Mouse (Mus musculus) bone marrow macrophage, adult 2 months (primary cell): ENCODE data around the gene Cdkl3.

ENCODE experiments used
- CTCF ChIP-seq: IDR thresholded peaks from 2 replicates; pipeline ENCODE4 v1.5.1; 2012; ENCODE audit warnings: low read depth, mild to moderate bottlenecking, low read length, moderate library complexity
- POLR2A ChIP-seq: IDR thresholded peaks from 2 replicates; pipeline ENCODE4 v1.6.1; 2012; ENCODE audit warnings: mild to moderate bottlenecking, low read depth, low read length, borderline replicate concordance

DNA sequence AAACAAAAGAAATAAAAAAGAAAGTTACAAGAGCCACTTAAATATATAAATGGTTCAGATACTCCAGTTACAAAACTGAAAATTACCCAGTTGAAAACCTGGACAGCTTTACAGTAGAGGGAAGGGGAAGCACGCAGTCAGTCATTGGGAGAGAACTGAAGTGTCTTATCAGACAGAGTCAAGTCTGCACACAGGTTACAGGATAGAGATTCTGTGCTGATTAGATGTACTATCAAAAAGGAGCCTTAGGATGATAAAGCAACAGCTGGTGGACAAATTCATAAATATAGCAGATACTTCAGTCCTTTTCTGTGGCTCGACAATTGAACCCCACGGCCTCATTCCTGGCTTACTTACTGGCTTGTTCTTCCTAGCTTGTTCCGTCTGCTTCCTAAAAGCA is 56.3 kb downstream of the Cdkl3 start:
- TF ChIP-seq POLR2A (no peak), CTCF (no peak)
